Mouse (Mus musculus) brain, embryonic 14.5 days (tissue): ENCODE results near the gene Dpm2. TPM values are rescaled to one million over a fixed set of nuclear protein-coding genes. Genes with fewer than 3 reads are reported as not detected.

ENCODE experiments used
- DNase-seq: peaks from one replicate; pipeline ENCODE4 v3.0.0-alpha.2; 2011; ENCODE audit warnings: low read depth
- CTCF ChIP-seq: fragments of 200-500 bp; IDR thresholded peaks from 2 replicates; pipeline ENCODE4 v1.5.1; 2012; ENCODE audit warnings: inconsistent platforms, mild to moderate bottlenecking, moderate library complexity, borderline replicate concordance; ENCODE audit not compliant: insufficient read depth, insufficient read length; ENCODE audit errors: extremely low read depth
- POLR2A ChIP-seq: fragments of 200-500 bp; IDR thresholded peaks from 2 replicates; pipeline ENCODE4 v1.6.1; 2012; ENCODE audit warnings: mild to moderate bottlenecking, inconsistent platforms, borderline replicate concordance; ENCODE audit not compliant: poor library complexity, insufficient read depth, insufficient read length, severe bottlenecking; ENCODE audit errors: extremely low read depth
- polyA plus RNA-seq: library from polyadenylated mRNA; depleted of rRNA; stranded (reverse); fragments of >200 nt; gene quantifications from 2 replicates; pipeline ENCODE4 v1.2.3, GENCODE M21; 2012; rRNA removed

The Dpm2 gene
- 155 and 212 TPM in 2 replicates for polyA plus RNA-seq

DNA sequence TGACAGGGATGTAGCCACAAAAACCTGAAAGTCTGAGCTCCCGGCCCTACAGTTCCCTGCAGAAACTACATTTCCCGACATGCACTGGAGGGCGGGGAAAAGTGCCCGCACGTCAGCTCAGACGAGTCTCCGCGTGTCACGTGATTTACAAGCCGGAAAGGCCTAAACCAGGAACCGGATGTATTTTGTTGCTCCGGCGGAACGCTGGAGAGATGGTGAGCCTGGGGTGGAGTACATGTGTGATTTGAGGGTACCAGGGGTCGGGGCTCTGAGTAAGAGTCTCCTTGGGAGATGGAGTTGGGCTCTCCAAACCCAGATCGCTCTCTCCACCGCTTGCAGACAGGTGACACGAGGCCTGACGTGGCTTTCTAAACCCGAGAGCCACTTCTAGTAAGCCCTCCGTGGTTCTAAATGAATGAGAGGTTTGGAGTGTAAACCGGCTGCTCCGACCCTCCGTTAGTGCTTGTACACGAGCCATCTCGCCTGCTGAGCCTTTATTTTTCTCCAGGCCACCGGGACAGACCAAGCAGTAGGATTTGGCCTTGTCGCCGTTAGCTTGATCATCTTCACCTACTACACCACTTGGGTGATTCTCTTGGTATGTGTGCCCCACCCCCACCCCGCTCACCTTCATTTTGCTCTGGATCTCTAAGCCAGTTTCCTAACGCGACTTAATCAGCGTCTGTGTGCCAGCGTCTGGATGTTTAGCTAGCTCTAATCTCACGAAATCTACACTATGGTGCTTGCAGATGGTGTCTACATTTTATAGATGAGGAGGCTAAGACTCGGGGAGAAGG lies at the start of gene Dpm2:
Gene Dpm2 (plus strand): TSS at position 161 of the 797 bp plus-strand sequence.
- DNase-seq: peak; percentile 97
- TF ChIP-seq CTCF (no peak), POLR2A (peak; percentile 67; the same call in 1 of the 2 replicates)

DNA sequence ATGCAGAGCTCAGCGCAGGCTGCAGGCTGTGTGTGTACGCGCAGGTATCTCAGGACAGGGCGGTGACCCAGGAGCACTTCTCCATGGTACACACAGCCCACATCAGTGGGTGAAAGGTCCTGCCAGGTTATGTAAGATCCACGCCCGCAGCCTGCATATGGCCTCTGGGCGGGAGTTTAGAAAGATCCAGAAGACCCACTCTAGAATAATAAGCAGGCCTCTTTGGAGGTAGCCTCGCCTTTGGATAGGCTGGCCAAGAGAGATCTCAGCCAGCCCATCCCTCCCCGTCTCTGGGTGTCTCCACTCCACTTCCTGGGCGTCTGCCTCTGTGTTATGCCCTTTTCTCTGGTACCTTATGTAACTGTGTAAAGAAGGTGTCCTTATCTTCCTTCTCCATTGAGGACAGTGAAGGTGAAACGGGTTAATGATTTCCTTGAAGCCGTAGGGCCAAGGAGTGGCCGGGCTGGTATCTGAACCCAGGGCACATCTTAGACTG lies 46.1 kb upstream of the Dpm2 start:
- TF ChIP-seq POLR2A (no peak), CTCF (no peak)
- no peak for DNase-seq

DNA sequence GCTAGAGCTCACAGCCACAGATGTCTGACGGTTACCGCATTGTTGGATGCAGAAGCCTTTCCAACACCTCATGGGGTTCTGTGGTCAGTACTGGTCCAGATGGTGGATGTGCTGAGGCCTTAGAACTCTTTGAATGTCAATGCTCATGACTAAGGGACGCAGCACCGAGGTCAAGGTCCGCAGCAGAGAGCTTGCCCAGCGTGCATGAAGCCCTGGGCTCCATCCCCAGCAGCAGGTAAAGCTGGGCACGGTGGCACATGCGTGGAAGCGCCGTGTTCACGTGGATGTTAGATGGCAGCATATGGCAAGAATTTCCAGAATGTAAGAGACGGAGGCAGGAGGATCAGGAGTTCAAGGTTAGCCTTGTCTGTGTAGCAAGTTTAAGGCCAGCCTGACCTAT lies 44.8 kb upstream of the Dpm2 start:
- no peak for DNase-seq
- no peak for TF ChIP-seq POLR2A
- no peak for TF ChIP-seq CTCF

DNA sequence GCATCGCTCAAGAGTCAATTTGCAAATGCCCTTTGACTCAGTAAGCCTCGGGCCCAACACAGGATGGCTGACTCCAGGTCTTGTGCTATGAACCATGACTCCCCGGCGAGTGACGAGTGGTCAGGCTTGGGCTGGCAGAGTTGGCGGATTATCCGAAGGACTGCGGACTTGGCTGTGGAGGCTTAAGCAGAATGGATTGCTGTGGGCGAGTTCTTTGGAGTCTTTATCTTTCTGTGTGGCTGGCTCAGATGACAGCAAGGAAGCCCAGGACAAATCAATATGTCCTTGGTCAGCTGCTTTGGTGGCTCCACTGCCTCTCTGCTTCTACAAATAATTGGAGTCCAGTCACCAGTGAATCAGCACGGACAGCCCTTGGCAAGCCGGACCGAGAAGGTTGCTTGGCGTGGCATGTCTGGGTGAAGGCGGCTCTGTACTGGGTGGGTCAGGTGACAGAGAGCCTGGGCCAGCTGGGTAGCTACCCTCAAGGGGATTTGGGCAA lies 43.1 kb upstream of the Dpm2 start:
- DNase-seq: no peak
- no peak for TF ChIP-seq POLR2A
- TF ChIP-seq CTCF: no peak

DNA sequence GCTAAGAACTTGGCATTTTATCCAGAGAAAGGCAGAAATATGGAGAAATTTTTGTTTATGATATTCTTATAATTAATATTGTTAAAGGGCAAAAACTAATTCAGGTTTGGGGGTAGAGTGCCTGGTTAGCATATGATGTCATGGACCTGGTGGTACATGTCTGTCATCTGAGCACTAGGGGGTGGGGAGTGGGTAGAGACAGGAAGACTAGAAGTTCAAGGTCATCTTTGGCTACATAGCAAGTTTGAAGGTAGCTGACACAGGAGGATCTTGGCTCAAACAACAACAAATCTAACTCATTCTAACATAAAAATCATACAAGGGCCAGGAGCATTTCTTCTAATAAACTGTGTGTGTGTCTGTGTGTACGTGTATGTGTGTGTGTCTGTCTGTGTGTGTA lies 42.3 kb upstream of the Dpm2 start:
- TF ChIP-seq POLR2A (no peak), CTCF (no peak)
- no peak for DNase-seq

DNA sequence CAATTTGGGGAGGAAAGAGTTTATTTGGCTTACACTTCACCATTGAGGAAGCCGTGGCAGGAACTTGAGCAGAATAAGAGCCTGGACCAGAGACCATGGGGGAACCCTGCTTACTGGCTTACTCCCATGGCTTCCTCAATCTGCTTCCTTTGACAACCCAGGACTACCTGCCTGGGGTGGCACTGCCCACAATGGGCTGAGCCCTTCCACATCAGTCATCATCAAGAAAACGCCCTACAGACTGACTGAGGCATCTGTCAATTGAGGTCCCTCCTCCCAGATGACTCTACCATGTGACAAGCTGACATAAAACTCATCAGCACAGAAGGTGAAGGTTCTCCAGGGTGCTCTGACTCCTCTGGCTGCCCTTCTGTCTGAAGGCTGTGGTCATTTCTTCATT lies 40.2 kb upstream of the Dpm2 start:
- TF ChIP-seq POLR2A (no peak), CTCF (no peak)
- DNase-seq: no peak

DNA sequence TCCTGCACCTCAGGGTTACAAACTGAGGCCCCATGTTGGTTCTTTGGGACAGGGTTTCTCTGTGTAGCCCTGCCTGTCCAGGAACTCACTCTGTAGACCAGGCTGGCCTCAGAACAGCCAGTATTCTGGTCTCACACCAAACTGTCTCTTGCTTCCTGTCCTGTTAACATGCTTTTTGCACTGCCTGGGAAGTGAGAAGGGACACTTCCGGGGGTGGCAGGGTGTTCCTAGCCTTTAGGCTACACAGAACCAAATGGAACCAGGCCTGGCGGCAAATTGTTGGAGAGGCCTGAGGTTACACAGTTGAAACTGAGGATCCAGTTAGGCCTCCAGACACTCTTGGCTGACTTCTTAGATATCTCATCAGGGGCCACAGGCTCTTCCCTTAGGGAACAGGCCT lies 37.5 kb upstream of the Dpm2 start:
- TF ChIP-seq POLR2A: no peak
- TF ChIP-seq CTCF: no peak
- DNase-seq: no peak

DNA sequence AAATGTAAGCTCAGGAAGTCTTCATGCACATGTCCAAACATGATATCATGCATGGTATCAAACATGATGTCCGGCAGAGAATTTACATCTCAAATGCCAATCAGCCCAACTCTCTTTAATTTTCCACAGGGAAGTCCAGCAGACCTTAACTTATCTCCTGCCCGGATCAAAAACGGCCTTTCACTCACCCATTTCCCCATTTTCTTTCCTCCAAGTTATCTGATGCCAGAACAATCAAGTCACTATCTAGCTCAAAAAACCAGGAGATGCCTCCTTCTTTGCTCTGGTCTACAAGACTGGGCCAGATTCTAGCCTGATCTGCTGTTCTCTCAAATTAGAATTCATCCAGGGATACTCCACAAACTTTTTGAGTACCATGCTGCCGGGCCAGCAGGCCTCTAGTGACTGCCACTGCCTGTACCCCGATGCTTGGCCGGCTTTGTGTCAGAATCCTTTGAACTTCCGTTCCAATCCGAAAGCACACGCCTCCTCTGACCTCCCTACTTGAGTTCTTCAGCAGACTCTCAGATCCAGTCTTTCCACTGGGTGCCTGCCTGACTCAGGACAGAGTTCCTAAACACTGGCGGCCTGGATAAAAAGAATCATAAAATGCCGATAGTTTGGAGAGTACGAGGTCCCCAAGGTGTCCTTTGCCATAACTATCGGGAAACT lies 36.5 kb upstream of the Dpm2 start:
- peak; percentile 78 for DNase-seq
- no peak for TF ChIP-seq CTCF
- no peak for TF ChIP-seq POLR2A

DNA sequence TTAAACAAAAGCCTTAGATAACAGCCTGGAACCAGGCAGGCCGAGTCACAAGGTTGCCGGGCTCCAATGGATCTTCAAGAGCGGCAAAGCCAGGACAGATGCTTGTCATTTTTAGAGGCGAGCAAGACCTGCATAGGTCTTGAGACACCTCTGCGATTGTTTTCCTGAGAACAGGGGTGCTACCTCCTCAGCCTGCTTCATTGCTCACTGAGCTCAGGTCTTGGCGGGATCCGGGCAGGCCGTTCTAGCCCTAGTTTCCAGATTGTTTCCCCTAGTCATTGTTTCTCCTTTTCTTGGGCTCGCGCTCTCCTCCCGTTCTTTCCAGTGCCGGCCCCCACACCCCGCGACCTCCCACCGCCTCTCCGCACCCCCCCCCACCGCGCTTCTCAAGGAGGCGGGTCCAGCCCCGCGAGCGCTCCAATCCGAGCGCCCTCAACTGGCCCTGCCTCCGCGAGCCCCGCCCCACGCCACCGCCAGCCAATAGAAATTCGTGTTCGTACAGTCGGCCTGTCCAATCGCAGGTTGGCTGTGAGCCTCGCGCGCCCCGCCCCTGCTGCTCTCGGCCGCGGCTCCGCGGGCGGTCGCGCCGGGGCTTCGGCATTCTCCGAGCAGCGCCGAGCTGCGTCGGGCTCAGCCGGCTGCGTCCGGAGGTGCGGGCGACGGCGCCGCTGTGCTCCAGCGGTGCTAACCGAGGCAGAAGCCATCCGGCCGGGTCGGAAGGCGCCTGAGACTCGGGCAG lies 35.8 kb upstream of the Dpm2 start, which contains the start of gene Fam102a:
Gene Fam102a (plus strand): TSS at position 600 of the 739 bp plus-strand sequence.
- TF ChIP-seq POLR2A: peak; percentile 98
- TF ChIP-seq CTCF: no peak
- peak; percentile 99 for DNase-seq

DNA sequence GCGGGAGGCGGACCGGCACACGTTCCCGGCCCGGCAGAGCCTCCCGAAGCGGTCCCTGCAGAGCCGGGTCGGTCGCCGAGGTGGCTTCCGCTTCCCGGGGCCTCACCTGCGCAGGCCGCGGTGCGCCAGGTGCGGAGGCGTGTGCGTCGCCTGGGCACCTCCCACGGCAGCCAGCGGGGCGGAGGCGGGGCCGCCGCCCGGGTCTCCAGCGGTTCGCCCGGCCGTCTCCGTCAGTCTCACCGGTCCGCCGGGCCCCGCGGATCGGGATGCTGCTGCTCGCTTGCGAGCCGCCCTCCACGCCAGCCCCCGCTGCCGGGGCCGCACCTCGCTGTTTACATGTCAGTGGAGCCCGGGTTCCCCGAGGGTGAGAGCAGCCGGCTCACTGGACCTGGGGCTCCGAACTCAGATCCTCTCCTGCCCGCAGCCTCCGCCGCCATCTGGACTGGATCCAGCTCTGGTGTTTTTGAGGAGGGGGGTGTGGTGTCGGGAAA lies 35.1 kb upstream of the Dpm2 start:
- peak; percentile 52 for DNase-seq
- TF ChIP-seq CTCF (no peak), POLR2A (no peak)
